Mouse (Mus musculus): ENCODE data around the gene Gm5926. TPM values are rescaled to one million over a fixed set of nuclear protein-coding genes. Genes with fewer than 3 reads are reported as not detected.
"Not testable (repeated sequence)": the region's sequence is repeated elsewhere in the genome, so short reads cannot be mapped to it uniquely, and the experiment has no call there.

Gene Gm5926
- total RNA-seq (2012; rRNA removed) = not detected in 2 replicates

DNA sequence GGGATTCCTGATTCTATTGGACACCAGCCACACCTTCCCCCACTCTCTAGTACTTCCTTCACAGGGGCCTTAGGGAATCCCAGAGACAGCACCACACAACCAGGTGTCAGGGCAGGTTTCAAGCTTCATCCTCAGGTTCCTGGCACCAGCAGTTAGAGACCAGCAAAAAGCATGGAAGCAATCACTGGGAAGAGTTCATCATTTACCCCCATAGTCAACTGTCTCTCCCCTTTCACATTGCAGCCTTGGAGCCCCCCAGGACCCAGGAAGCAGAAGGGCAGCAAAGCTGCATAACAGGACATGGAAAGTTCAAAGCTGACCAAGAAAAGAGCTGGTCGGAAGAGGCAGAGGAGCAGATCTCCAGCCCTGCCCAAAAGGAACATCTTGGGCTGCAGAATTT is at the start of gene Gm5926:
Gm5926 (plus strand) TSS at position 301 of the 400 bp plus-strand sequence.
- DNase-seq (ENCODE audit: low read depth, low spot score); in situ Hi-C loops (cut with MboI; ENCODE audit: low sequenced_read_pairs in 2 of 2, unreplicated experiment in 2 of 2); H3K36me3 ChIP-seq (ENCODE audit: control insufficient read depth, insufficient read depth, low read length, poor library complexity, severe bottlenecking); H3K27ac ChIP-seq (ENCODE audit: insufficient read depth, low read depth, low read length, poor library complexity, severe bottlenecking); H3K9me3 ChIP-seq (ENCODE audit: control insufficient read depth, insufficient read depth, low read depth, low read length); H3K4me3 ChIP-seq (ENCODE audit: insufficient read depth in 1 of 2, low read depth in 1 of 2, low read length in 2 of 2, poor library complexity in 1 of 2, severe bottlenecking in 1 of 2); H3K4me1 ChIP-seq (ENCODE audit: control insufficient read depth in 2 of 2, insufficient read depth in 2 of 2, low read length in 2 of 2, poor library complexity in 1 of 2); H3K9ac ChIP-seq (ENCODE audit: insufficient read depth, low read depth, low read length, poor library complexity, severe bottlenecking): not testable (repeated sequence)

DNA sequence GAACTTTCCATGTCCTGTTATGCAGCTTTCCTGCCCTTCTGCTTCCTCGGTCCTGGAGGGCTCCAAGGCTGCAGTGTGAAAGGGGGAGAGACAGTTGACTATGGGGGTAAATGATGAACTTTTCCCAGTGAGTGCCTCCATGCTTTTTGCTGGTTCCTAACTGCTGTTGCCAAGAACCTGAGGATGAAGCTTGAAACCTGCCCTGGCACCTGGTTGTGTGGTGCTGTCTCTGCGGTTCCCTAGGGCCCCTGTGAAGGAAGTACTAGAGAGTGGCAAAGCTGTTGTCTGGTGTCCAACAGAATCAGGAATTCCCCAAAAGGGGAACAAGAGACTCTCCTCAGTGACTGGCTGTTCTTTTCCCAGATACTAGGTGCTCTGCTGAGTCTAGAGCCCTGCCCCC is 49.5 kb upstream of the Gm5926 start:
- H3K4me1 ChIP-seq (ENCODE audit: control insufficient read depth in 2 of 2, insufficient read depth in 2 of 2, low read length in 2 of 2, poor library complexity in 1 of 2); DNase-seq (ENCODE audit: low read depth, low spot score); H3K9ac ChIP-seq (ENCODE audit: insufficient read depth, low read depth, low read length, poor library complexity, severe bottlenecking); H3K9me3 ChIP-seq (ENCODE audit: control insufficient read depth, insufficient read depth, low read depth, low read length); H3K4me3 ChIP-seq (ENCODE audit: insufficient read depth in 1 of 2, low read depth in 1 of 2, low read length in 2 of 2, poor library complexity in 1 of 2, severe bottlenecking in 1 of 2); H3K36me3 ChIP-seq (ENCODE audit: control insufficient read depth, insufficient read depth, low read length, poor library complexity, severe bottlenecking); H3K27ac ChIP-seq (ENCODE audit: insufficient read depth, low read depth, low read length, poor library complexity, severe bottlenecking); in situ Hi-C loops (cut with MboI; ENCODE audit: low sequenced_read_pairs in 2 of 2, unreplicated experiment in 2 of 2): not testable (repeated sequence)

DNA sequence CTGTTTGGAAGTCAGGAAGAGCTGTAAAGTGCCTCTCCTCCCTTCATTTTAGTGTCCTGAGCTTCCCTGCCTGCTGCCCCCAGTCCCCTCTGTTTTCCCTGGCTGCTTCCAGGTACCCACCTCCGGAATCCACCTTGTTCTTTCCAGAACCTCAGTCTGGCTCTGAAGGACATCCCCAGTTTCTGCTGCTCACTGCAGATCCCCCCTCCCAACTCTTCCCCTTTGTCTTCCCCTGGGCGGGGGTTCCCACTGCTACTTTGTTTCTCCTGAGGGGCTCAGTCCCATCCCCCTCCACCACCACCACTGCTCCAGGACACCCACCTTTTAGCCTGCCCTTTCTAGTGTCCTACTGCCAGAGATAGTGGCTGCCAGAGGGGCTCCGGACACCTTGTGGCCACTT is 49.1 kb upstream of the Gm5926 start:
- H3K9ac ChIP-seq (ENCODE audit: insufficient read depth, low read depth, low read length, poor library complexity, severe bottlenecking); in situ Hi-C loops (cut with MboI; ENCODE audit: low sequenced_read_pairs in 2 of 2, unreplicated experiment in 2 of 2); H3K27ac ChIP-seq (ENCODE audit: insufficient read depth, low read depth, low read length, poor library complexity, severe bottlenecking); H3K9me3 ChIP-seq (ENCODE audit: control insufficient read depth, insufficient read depth, low read depth, low read length); H3K36me3 ChIP-seq (ENCODE audit: control insufficient read depth, insufficient read depth, low read length, poor library complexity, severe bottlenecking); H3K4me1 ChIP-seq (ENCODE audit: control insufficient read depth in 2 of 2, insufficient read depth in 2 of 2, low read length in 2 of 2, poor library complexity in 1 of 2); DNase-seq (ENCODE audit: low read depth, low spot score); H3K4me3 ChIP-seq (ENCODE audit: insufficient read depth in 1 of 2, low read depth in 1 of 2, low read length in 2 of 2, poor library complexity in 1 of 2, severe bottlenecking in 1 of 2): not testable (repeated sequence)

Other genes starting within 250 kb of the Gm5926 start
- 0.18 TPM in 1 of 2 replicates, not detected in the other for gene Btbd35f1, start 90.7 kb upstream of the Gm5926 start, total RNA-seq (2012; rRNA removed)
- not detected in 2 replicates for gene Btbd35f21, start 75.4 kb downstream of the Gm5926 start, total RNA-seq (2012; rRNA removed)
- not detected in 2 replicates for gene Btbd35f30, start 243.9 kb downstream of the Gm5926 start, total RNA-seq (2012; rRNA removed)

Measured in ES-E14 (cell line).